Mouse (Mus musculus): Measurements from ENCODE around the gene Cdkal1.

Cdkal1 gene

DNA sequence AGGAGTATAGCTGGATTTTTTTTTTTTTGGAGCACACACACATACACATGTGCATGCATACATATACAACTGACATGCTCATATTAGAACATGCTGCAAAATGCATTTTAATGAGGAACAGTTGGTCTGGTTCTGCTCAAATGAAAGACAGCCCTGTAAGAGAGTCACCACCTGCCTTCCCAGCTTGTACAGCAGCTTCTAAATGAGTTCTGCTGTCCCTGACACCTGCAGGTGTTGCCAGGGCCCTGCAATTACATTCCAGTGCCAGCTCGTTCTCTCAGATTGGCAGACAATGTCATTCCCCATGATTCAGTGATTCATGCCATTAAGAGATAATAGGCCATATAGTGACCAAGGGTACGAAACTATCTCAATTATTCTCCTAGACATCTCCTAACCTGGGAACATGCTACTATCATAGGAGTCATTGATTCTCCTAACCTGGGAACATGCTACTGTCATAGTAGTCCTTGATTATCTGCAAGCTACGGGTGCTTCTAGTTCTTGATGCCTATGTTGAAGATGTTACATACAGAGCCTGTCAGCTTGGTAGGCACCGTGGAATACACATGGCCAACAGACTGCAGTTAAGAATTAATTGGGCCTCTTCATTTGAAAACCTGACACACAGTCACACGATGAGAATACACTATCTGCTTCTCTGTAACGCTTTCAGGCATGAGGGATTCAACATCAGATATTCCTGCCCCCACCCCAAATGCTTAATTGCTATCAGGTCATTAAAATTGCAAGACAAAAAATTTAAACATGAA, 522.6 kb downstream of the Cdkal1 start:
- DNase-seq, result peak; percentile 59

DNA sequence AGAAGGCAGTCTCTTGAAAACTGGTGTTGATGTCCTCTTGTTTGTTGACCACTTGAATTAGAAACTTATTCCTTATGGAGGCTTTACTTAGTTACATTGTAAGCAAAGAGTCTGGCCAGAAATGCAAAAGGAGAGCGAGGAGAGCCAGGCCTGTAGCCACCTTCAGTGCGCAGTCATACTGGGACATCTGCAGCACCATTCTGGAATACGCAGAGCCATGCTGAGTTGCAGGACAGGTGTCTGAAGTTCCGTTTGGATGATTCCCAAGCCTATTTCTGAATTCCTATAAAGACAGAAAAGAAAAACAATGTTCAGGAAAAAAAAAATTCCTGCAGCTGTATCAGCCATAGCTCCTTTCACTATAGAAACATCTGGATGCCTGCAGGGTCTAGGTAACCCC, 529.5 kb downstream of the Cdkal1 start:
- peak; percentile 52 for DNase-seq

DNA sequence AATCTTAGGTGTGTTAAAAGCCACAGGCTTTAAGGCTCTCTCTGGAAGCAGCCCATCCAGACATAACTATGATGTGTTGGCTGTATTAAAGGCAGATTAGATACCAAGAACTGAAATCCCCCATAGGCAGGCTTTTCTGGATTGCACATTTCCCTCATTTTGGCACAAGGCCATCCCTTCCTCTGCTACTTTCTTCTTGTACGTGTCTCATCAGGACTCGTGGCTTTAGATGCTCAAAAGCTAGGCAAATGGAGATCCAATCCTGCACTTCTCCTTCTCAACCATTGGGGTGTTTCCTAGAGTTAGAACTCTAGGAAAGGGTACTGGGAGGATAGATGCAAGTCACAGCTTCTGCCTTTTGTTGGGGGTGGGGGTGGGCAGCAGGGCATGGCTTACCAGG, 535.1 kb downstream of the Cdkal1 start:
- DNase-seq, result no peak

- no peak for DNase-seq
These were observed 537.8 kb downstream of the Cdkal1 start for GRCm38 (mm10) chr13:29317703-29318102.

GRCm38 (mm10) chr13:29316271-29316670, 539.2 kb downstream of the Cdkal1 start:
- DNase-seq, result no peak

DNA sequence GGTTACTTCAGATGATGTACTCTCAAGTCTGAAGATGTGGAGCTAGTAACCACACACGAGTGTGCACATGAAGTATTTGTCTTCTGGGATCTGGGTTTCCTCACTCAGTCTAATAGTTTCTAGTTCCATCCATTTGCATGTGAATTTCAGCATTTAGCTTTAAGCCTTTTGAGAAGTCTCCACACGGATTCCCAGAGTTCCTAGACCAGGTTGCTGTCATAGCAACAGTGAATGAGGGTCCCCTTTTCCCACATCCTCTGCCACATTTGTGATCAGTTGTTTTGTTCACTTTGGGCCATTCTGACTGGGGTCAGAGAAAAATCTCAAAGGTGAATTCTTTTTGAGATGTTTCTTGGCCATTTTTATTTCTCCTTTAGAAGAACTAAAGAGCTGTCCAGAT, 543.4 kb downstream of the Cdkal1 start:
- no peak for DNase-seq

GRCm38 (mm10) chr13:29307420-29307819, 548.1 kb downstream of the Cdkal1 start:
- no peak for DNase-seq

- no peak for DNase-seq
These were observed 562.8 kb downstream of the Cdkal1 start for GRCm38 (mm10) chr13:29292608-29293240.

GRCm38 (mm10) chr13:29290569-29290968, 564.9 kb downstream of the Cdkal1 start:
- no peak for DNase-seq

GRCm38 (mm10) chr13:29285058-29285457, 570.4 kb downstream of the Cdkal1 start:
- DNase-seq, result no peak

GRCm38 (mm10) chr13:29281556-29281955, 573.9 kb downstream of the Cdkal1 start:
- no peak for DNase-seq

DNA sequence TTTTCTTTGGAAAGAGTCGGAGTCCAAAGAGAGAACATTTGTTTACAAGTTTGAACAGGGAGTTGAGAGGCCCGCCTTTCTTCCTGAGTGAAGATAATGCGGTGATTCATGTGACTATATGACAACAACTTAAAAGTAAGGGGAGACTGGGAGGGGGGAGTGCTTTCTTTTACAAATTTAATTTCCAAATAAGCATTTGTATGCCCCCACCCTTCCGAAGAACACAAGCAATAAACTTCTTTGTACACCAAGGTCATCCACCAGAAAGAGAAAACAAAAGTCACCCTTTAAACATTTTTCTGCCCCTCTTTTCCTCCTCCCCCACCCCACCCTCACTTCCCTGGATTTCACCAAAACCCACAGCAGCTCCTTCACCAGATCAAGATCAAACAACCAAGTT, 577.3 kb downstream of the Cdkal1 start:
- DNase-seq, result no peak

DNA sequence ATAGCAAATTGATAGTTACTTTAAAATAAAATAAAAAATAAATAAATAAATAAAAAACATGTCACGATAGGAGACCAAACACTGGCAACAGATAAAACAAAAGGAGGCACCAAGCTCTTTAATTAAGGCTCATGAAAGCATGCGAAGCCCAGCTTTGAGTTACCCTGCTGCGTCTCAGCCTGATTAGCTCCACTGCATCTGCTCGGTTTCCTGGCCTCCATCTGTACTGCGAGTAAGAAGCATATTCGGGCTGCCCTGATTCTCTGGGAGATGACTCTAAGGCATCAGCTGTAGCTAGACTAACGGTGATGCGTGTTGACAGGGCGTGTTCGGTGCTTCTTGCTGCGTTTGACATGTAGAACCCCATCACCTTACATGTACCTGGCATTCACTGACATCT, 581.2 kb downstream of the Cdkal1 start:
- DNase-seq, result peak; percentile 91

GRCm38 (mm10) chr13:29273693-29274221, 581.7 kb downstream of the Cdkal1 start:
- peak; percentile 51 for DNase-seq

DNA sequence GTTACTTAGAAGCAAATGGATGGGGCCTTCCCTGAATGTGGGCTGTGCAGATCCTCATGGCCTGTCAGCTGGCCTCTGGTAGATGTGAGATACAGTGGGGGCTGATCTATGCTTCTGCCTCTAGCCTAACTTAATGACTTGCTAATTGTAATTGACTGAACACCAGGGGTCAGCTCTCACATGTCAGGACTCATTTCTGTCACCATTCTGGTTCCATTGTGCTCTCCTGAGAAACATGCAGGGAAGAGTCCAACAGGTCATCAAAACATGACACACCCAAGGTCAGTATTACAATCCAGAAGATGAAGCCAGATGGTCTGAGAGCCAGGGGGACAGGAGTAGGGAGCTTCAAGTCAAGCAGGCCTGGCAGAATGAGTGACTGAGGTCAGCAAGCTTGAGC, 584.0 kb downstream of the Cdkal1 start:
- DNase-seq, result no peak

DNA sequence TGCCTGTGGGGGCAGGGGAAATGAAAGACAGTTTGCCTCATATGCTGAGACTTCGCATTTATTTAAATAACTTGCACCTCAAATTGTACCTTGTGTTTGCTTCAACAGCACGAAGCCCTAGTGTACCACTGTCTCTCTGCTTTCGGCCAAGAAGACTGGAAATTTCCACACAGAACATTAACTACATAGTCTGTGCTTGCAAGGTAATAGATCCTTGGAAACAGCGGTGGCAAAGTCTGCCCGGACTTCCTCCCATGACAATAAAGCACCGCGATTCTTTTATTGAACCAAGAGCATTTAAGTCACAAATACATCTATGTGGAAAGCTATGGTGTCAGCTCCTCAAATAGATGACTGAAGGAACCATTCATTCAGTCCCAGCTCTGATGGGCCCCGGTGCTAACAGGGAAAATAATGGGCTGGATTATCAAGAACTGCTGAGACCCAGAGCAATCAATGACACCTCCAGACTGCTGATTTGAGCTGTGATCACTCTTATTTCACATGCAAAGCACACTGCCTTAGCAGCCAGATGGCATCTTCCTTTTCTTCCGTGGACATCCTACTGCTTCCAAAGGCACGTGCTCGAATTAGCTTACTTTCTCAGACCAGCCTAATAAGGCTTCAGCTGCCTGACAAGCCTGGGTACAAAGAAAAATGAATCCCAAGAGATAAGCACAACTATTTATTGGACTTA, 591.3 kb downstream of the Cdkal1 start:
- no peak for DNase-seq

- DNase-seq, result no peak
These were observed 593.3 kb downstream of the Cdkal1 start for GRCm38 (mm10) chr13:29262164-29262563.

GRCm38 (mm10) chr13:29248535-29248934, 606.9 kb downstream of the Cdkal1 start:
- DNase-seq, result no peak

GRCm38 (mm10) chr13:29247800-29248199, 607.7 kb downstream of the Cdkal1 start:
- DNase-seq, result no peak

GRCm38 (mm10) chr13:29235065-29235464, 620.4 kb downstream of the Cdkal1 start:
- no peak for DNase-seq

DNA sequence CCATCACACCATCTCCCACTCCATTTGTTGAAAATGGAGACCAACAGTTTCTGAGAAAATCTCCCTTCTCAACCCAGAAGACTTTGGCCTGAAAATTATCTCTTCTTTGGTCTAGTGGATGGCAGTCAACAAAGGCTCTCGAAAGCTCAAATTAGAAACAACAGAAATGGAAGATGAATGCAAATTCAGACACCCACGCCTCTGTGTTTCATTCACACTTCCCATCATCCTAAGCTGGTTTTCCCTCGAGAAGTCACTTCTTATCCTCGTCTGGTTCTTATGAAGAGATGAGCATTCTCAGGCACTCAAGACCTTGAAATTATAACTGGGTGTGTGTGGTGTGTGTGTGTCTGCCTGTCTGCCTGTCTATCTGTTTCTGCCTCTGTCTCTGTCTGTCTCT, 621.0 kb downstream of the Cdkal1 start:
- DNase-seq, result no peak

DNA sequence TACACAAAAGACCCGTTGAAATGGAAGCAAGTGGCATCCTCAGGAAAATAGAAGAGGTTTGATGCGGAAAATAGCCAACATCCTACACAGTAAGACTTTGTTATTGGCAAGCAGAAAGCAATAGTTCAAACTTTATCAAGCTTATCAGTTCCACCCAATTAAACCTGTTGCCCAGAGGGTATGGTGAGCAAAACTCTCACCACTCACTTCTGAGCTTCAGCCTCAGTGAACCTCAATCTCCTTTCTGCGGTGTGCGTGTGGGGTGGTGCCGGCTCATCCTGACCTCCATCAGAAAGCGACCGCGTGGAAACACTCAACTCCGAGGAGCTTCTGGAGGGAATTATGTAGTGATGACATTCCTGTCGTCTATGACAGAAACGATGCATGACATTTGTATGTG, 621.5 kb downstream of the Cdkal1 start:
- no peak for DNase-seq

- no peak for DNase-seq
These were observed 622.8 kb downstream of the Cdkal1 start for GRCm38 (mm10) chr13:29232681-29233080.

- no peak for DNase-seq
These were observed 630.7 kb downstream of the Cdkal1 start for GRCm38 (mm10) chr13:29224815-29225214.

Measured in cerebellum, adult 9-11 months (tissue).